Mouse (Mus musculus) G1E-ER4 (cell line): ENCODE data around the gene Gm35315. TPM values are rescaled to one million over a fixed set of nuclear protein-coding genes. Genes with fewer than 3 reads are reported as not detected.
"Not testable (repeated sequence)": the region's sequence is repeated elsewhere in the genome, so short reads cannot be mapped to it uniquely, and the experiment has no call there.

ENCODE experiments used
- GATA1 ChIP-seq: IDR thresholded peaks from one replicate; pipeline ENCODE4 v1.8.0; 2012; ENCODE audit warnings: low read length, inconsistent platforms
- polyA plus RNA-seq: library from polyadenylated mRNA; stranded (reverse); fragments of >175 nt; gene quantifications from 2 replicates; pipeline ENCODE4 v1.2.3, GENCODE M21; 2012

Gm35315 gene
- polyA plus RNA-seq, 1 experiment = 0.13 TPM

DNA sequence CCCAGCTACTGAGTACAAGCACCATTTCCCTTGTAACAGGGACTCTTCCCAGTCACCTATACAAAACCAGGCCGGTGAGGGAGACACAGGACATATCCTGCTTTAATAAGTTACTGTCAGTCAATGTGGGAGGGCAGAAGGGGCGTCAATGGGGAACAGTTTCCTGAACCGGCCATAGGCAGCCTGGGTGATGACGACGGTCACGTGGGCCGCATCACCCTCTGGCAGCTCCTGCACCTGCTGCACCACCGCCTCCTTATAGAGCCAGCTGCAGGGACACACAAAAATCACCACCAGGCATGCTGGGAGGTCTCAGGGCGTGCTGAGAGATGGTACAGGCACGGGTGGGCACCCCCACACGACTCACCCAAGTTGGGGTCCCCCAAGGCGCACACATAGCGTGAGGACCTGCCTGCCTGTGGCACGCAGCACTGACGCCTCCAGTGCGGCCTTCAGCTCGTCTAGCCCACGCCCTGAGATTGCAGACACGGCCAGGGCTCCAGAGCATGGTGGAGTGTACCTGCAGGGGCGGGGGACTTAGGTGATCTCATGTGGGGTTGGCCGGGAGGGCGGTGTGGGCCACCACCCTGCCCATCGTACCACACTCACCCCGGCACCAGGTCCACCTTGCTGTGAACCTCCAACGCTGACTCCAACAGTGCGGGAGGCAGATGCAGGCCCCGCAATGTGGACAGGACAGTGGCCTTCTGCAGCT lies 9.8 kb upstream of the Gm35315 start:
- TF ChIP-seq GATA1 = no peak

DNA sequence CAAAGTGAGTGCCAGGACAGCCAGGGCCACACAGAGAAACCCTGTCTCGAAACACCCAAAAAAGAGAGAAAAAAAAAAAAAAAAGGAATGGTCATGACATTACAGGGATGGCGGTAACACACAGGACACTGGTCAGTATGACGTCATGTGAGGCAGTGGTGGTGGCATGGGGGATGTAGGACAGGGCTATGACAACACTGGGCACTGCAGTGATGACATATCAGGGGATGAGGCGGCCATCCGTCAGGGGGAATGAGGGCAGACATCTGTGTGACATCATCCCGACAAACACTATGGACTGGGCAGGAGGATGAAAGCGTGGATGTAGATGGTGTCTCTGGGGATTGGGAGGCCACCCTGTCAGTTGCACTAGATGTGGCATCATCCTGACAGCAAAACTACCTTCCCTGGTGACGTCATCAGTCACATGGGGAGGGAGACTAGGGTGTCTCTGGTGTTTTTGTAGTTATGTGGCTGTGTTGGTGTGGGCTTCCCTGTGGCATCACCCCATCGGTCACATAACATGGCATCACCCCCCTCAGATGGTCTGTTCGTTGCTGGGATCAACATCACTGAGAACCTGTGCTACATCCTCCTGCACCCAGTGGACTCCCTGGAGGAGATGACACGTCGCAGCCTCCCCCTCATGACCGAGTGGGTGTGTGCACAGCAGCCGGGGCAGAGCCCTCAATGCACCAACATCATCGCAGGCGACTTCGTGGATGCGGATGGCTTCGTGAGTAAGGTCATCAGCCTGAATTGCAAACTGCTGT lies 8.8 kb upstream of the Gm35315 start:
- no peak for TF ChIP-seq GATA1

DNA sequence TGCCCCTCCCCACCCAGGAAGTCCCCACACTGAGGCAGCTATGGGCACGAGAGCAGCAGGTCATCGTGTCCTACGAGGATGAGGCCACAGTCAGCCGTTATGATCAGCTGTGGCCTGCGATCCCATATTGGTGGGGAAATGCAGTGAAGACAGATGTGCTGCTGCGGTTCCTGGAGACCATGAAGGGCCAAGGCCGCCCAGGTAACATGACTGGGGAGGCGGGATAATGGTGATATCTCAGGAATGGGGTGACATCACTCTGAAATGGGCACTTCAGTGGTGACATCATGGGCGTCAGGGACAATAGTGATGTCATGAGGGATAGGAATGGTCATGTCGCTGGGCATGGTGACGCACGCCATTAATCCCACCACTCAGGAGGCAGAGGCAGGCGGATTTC lies 8.2 kb upstream of the Gm35315 start:
- TF ChIP-seq GATA1 = no peak

- no peak for TF ChIP-seq GATA1
Measured at GRCm38 (mm10) chr5:110101716-110102347, 7.6 kb upstream of the Gm35315 start.

DNA sequence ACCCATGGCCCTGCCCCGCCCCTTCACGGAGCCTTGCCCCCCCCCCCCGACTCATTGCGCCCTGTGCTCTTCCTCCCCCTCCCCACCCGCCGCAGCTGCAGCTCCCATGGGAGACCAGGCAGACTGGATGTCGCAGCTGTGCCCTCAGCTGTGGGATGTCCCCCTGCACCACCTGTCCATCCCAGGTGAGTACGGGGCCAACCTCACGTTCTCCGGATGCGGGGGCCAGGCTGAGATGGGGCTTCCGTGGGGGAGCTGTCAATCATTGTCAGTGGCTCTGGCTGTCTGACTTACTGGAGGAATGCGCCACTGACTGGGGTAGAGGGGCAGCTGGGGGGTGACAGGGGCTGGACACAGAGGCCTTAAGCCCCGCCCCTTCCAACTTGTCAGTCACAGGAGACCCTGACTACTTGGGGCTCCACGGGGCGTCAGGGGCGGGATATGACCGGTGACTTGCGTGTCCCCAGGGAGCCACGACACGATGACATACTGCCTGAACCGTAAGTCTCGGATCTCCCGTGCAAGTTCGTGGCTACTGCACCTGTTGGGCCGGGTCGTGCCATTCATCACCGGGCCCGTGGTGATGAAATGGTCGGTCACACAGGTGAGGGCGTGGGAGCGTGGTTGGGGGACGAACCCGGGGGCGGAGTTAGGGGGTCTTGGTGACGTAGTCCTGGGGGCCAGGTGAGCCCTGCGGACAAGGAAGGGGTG lies 6.9 kb upstream of the Gm35315 start:
- no peak for TF ChIP-seq GATA1

DNA sequence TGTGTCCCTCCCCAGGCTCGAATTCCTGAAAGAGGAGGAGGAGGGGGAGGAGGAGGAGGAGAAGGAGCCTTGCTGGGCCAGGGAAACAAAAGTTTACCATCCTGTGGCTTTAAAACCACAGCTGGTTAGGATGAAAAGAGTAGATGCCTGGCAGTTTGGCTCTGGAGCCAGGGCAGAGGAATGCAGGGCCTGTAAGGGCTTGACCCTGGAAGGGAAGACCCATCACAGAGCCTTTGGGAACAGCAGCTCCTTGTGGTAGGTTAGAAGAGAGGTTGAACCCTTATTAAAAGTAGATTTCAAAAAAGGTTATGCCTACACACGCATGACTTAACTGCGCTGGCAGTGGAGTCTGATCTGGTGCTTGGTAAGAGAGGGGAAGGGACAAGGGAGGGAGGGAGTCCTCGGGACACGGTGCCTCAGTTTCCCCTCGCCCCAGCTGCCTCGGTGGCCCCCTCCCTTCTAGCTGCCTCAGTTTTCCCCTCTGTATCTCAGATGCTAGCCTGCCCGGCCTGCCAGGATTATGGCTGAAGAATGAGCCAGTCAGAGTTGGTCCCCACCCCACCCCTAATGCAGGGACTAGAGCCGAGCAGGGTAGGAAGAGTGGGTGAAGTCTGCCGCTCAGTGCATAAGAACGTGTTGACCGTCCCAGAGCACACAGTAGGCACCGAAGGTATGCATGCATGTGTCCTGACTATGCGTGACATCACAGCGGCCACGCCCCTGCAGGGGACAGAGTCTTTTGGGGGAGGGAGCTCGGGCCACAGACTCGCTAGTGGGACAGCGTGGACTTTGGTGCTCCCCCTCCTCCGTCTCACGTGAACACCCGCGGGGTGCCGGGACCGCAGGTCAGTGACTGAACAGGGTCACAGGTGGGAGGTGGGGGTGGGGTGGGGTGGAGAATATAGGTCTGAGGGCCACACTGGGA lies 5.7 kb upstream of the Gm35315 start, which contains the start of gene Plcxd1:
TSS of gene Plcxd1 (plus strand) at position 314 of the 925 bp plus-strand sequence.
- TF ChIP-seq GATA1 = no peak

DNA sequence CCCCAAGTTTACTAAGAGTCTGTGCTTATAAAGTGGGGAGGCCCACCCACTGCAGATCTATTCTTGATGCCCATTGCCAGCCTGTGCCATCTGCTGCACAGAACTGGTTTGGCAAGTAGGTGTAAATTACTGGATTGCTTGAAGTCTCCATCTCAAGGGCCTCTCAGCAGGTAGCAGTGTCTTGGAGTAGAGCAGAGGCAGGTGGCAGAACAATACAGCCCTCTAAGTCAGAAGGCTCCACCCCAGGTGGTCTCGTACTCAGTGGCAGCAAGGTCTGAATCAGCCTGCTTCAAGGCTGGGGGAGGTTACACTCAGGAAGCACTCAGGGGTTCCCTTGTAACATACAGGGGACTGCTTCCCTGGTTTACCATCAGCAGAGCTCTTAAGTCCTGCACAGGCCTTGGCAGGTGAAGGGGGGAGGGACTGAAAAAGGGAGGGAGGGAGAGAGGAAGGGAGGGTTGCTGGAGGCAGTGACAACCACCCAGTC lies 4.8 kb upstream of the Gm35315 start:
- no peak for TF ChIP-seq GATA1

DNA sequence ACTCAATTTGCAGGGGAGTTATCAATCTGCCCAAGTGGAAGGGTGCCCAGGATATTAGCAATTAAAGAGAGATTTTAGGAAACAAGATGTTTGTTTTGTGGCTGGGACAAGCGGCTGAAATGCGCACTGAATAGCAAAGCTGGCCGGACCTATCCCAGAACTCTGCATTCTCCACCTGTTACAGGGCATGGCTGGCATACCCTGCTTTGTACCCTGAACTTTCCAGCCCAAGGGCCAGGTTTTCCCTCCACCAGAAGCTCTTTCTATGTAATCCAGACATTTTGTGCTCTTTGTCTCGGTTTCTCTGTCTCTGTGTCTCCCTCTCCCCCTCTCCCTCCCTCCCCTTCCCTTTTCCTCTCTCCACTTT lies 610 bp upstream of the Gm35315 start:
- TF ChIP-seq GATA1 = no peak

GRCm38 (mm10) chr5:110091546-110091945 lies 2.7 kb downstream of the Gm35315 start:
- no peak for TF ChIP-seq GATA1

- TF ChIP-seq GATA1 = no peak
Measured at GRCm38 (mm10) chr5:110086161-110086866, 7.9 kb downstream of the Gm35315 start.

DNA sequence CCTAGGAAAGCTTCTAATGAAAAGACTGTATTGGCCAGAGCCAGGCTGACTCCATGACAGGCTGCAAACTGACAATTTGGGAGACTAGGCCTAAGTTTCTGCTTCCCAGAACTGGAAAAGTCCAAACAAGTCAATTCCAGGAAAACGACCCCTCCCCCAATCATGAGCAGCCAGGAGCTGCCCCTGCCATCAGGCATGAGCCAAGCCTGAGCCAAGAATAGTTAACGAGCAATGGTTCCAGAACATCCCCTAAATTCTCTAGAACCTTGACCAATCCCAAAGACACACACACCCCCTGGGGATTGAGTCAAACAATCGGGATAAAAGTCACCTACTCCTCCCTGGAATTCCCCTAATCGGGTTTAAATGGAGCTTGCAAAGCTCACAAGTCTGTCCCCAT lies 11.3 kb downstream of the Gm35315 start:
- TF ChIP-seq GATA1 = no peak

DNA sequence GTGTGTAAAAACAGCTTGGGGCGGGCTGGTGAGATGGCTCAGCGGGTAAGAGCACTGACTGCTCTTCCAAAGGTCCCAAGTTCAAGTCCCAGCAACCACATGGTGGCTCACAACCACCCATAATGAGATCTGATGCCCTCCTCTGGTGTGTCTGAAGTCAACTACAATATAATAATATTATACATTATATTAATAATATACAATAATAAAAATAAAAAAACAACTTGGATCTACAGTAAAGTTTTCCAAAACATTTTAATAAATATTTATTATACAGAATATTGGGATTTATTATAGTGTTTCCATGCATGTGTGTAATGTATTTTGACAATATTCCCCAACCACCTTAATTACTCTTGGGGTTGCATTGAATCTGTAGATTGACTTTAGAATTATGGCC lies 21.8 kb downstream of the Gm35315 start, which contains the start of gene Gm17655:
TSS of gene Gm17655 (minus strand) at position 101 of the 400 bp plus-strand sequence.
- not testable (repeated sequence) for TF ChIP-seq GATA1

GRCm38 (mm10) chr5:110057637-110058408 lies 36.4 kb downstream of the Gm35315 start:
- no peak for TF ChIP-seq GATA1

Other genes with a start within 250 kb of the Gm35315 start
- gene Gm15446, start 171.0 kb downstream of the Gm35315 start, polyA plus RNA-seq = 0.13 and 0.26 TPM in 2 replicates
- 0.49 and 0.69 TPM in 2 replicates for gene Zfp932, start 97.9 kb downstream of the Gm35315 start, polyA plus RNA-seq
- 0.03 TPM in 1 of 2 replicates, not detected in the other for gene Gm17655, start 21.9 kb downstream of the Gm35315 start, polyA plus RNA-seq
- gene Plcxd1, start 5.5 kb upstream of the Gm35315 start, polyA plus RNA-seq = 0.02 TPM in 1 of 2 replicates, not detected in the other
- gene Gtpbp6, start 13.8 kb upstream of the Gm35315 start, polyA plus RNA-seq = 37.3 and 43.7 TPM in 2 replicates
- gene Zfp605, start 15.7 kb upstream of the Gm35315 start, polyA plus RNA-seq = 0.56 and 0.67 TPM in 2 replicates
- 43.4 and 44.0 TPM in 2 replicates for gene Chfr, start 41.4 kb upstream of the Gm35315 start, polyA plus RNA-seq
- gene Golga3, start 82.3 kb upstream of the Gm35315 start, polyA plus RNA-seq = 3.1 and 3.8 TPM in 2 replicates
- 8.1 and 14.8 TPM in 2 replicates for gene Ankle2, start 136.6 kb upstream of the Gm35315 start, polyA plus RNA-seq
- gene Pgam5, start 175.5 kb upstream of the Gm35315 start, polyA plus RNA-seq = 26.3 and 27.2 TPM in 2 replicates
- 41.5 and 51.4 TPM in 2 replicates for gene Pxmp2, start 191.8 kb upstream of the Gm35315 start, polyA plus RNA-seq
- gene Pole, start 191.9 kb upstream of the Gm35315 start, polyA plus RNA-seq = 23.3 and 35.0 TPM in 2 replicates
- not detected in 2 replicates for gene P2rx2, start 248.8 kb upstream of the Gm35315 start, polyA plus RNA-seq